Mouse (Mus musculus): Measurements from ENCODE around the gene Mcoln2. TPM values are rescaled to one million over a fixed set of nuclear protein-coding genes. Genes with fewer than 3 reads are reported as not detected.

Mcoln2 gene
- total and polyA plus RNA-seq, 3 experiments: 0.10 to 0.42 TPM; not detected in 1

- H3K27me3 ChIP-seq (ENCODE audit: control insufficient read depth in 1 of 2, insufficient read depth in 2 of 2, low read length in 2 of 2): peaks cover 0 to 6% of the 10 kb centered on the region in 2 experiments; a peak in 2 of 4 replicates
- no peak overlapping the region for H3K27ac ChIP-seq (ENCODE audit: control insufficient read depth, low read depth, low read length)
- no peak for TF ChIP-seq RAD21 (IDR thresholded peaks at IDR 0.05; ENCODE audit: low read depth, low read length)
- no peak for TF ChIP-seq BHLHE40 (IDR thresholded peaks at IDR 0.05; ENCODE audit: borderline replicate concordance, low read depth, low read length)
- no peak for TF ChIP-seq KAT2A (conservative IDR thresholded peaks at IDR 0.05; ENCODE audit: low read depth, low read length)
- no peak for TF ChIP-seq ELF1 (IDR thresholded peaks at IDR 0.05; ENCODE audit: low read depth, low read length)
- TF ChIP-seq EP300 (IDR thresholded peaks at IDR 0.05; ENCODE audit: low read depth in 1 of 2, low read length in 2 of 2): no peak
- no peak for TF ChIP-seq MAZ (IDR thresholded peaks at IDR 0.05; ENCODE audit: low read depth, low read length)
- no peak for TF ChIP-seq SIN3A (IDR thresholded peaks at IDR 0.05; ENCODE audit: low read length)
- TF ChIP-seq ZKSCAN1 (IDR thresholded peaks at IDR 0.05; ENCODE audit: low read depth, low read length): no peak
- no peak for TF ChIP-seq MYB (IDR thresholded peaks at IDR 0.05; ENCODE audit: low read depth, low read length)
- TF ChIP-seq ZMIZ1 (IDR thresholded peaks at IDR 0.05; ENCODE audit: low read depth, low read length): no peak
- no peak for TF ChIP-seq CTCF (IDR thresholded peaks at IDR 0.05 in 2 of 3, conservative IDR thresholded peaks at IDR 0.05 in 1 of 3; ENCODE audit: control insufficient read depth in 1 of 3, insufficient read depth in 1 of 3, low read depth in 2 of 3, low read length in 3 of 3, poor library complexity in 1 of 3, severe bottlenecking in 1 of 3)
- TF ChIP-seq RCOR1 (IDR thresholded peaks at IDR 0.05; ENCODE audit: low read depth, low read length): no peak
- H3K9me3 ChIP-seq (replicated peaks; ENCODE audit: insufficient read depth, low read length): no peaks in the 10 kb centered on the region
- H3K4me1 ChIP-seq (ENCODE audit: control insufficient read depth in 1 of 2, insufficient read depth in 2 of 2, low read length in 2 of 2): no peaks in the 10 kb centered on the region
- H3K9ac ChIP-seq (ENCODE audit: control insufficient read depth, low read depth, low read length, poor library complexity, severe bottlenecking): no peak overlapping the region
- no peaks in the 10 kb centered on the region for H3K36me3 ChIP-seq (ENCODE audit: control insufficient read depth in 1 of 2, insufficient read depth in 2 of 2, low read length in 2 of 2)
- no peak for DNase-seq (ENCODE audit: low read depth, low spot score)
- H3K4me3 ChIP-seq (ENCODE audit: control insufficient read depth in 1 of 2, insufficient read depth in 1 of 2, low read depth in 2 of 2, low read length in 2 of 2): no peak overlapping the region
- H3K79me2 ChIP-seq (ENCODE audit: control insufficient read depth, insufficient read depth, low read length, poor library complexity): no peaks in the 10 kb centered on the region
Observed at GRCm38 (mm10) chr3:146197785-146198184, 48.2 kb downstream of the Mcoln2 start.

- no peaks in the 10 kb centered on the region for H3K4me1 ChIP-seq (ENCODE audit: control insufficient read depth in 1 of 2, insufficient read depth in 2 of 2, low read length in 2 of 2)
- H3K4me3 ChIP-seq (ENCODE audit: control insufficient read depth in 1 of 2, insufficient read depth in 1 of 2, low read depth in 2 of 2, low read length in 2 of 2): no peak overlapping the region
- no peaks in the 10 kb centered on the region for H3K79me2 ChIP-seq (ENCODE audit: control insufficient read depth, insufficient read depth, low read length, poor library complexity)
- H3K27me3 ChIP-seq (ENCODE audit: control insufficient read depth in 1 of 2, insufficient read depth in 2 of 2, low read length in 2 of 2): peaks cover 0 to 5% of the 10 kb centered on the region in 2 experiments; a peak in 2 of 4 replicates
- no peaks in the 10 kb centered on the region for H3K36me3 ChIP-seq (ENCODE audit: control insufficient read depth in 1 of 2, insufficient read depth in 2 of 2, low read length in 2 of 2)
- no peak overlapping the region for H3K27ac ChIP-seq (ENCODE audit: control insufficient read depth, low read depth, low read length)
- H3K9ac ChIP-seq (ENCODE audit: control insufficient read depth, low read depth, low read length, poor library complexity, severe bottlenecking): no peak overlapping the region
- no peaks in the 10 kb centered on the region for H3K9me3 ChIP-seq (replicated peaks; ENCODE audit: insufficient read depth, low read length)
- TF ChIP-seq POLR2AphosphoS5 (IDR thresholded peaks at IDR 0.05; ENCODE audit: borderline replicate concordance, low read depth, low read length) (no peak), CHD1 (IDR thresholded peaks at IDR 0.05; ENCODE audit: low read depth, low read length) (no peak), ZC3H11A (IDR thresholded peaks at IDR 0.05; ENCODE audit: low read depth, low read length) (no peak), GABPA (IDR thresholded peaks at IDR 0.05; ENCODE audit: low read depth, low read length) (no peak), MYC (IDR thresholded peaks at IDR 0.05; ENCODE audit: low read depth, low read length) (no peak), POLR2A (IDR thresholded peaks at IDR 0.05; ENCODE audit: control insufficient read depth in 1 of 2, insufficient read depth in 1 of 2, low read depth in 1 of 2, low read length in 2 of 2, poor library complexity in 1 of 2) (no peak), TCF12 (IDR thresholded peaks at IDR 0.05; ENCODE audit: low read depth, low read length) (no peak), MAZ (IDR thresholded peaks at IDR 0.05; ENCODE audit: low read depth, low read length) (no peak), MXI1 (IDR thresholded peaks at IDR 0.05; ENCODE audit: low read depth, low read length) (no peak), SMC3 (IDR thresholded peaks at IDR 0.05; ENCODE audit: low read depth, low read length) (no peak), CTCF (IDR thresholded peaks at IDR 0.05 in 2 of 3, conservative IDR thresholded peaks at IDR 0.05 in 1 of 3; ENCODE audit: control insufficient read depth in 1 of 3, insufficient read depth in 1 of 3, low read depth in 2 of 3, low read length in 3 of 3, poor library complexity in 1 of 3, severe bottlenecking in 1 of 3) (no peak), ZKSCAN1 (IDR thresholded peaks at IDR 0.05; ENCODE audit: low read depth, low read length) (no peak), MYB (IDR thresholded peaks at IDR 0.05; ENCODE audit: low read depth, low read length) (no peak), NELFE (IDR thresholded peaks at IDR 0.05; ENCODE audit: low read depth, low read length) (no peak), USF2 (IDR thresholded peaks at IDR 0.05; ENCODE audit: borderline replicate concordance in 1 of 2, insufficient read depth in 1 of 2, low read depth in 1 of 2, low read length in 2 of 2) (no peak)
- no peak for DNase-seq (ENCODE audit: low read depth, low spot score)
Observed at GRCm38 (mm10) chr3:146198803-146199481, 49.3 kb downstream of the Mcoln2 start.
